Mouse (Mus musculus): Measurements from ENCODE around the gene Ddr2. TPM values are rescaled to one million over a fixed set of nuclear protein-coding genes. Genes with fewer than 3 reads are reported as not detected.

Ddr2 gene
- polyA plus RNA-seq, 1 experiment from 2014 or later, result 29.5 TPM

- ATAC-seq (ENCODE audit: low FRiP score, low TSS enrichment), result no peak
- Histone ChIP-seq H3K9me3 (ENCODE audit: control insufficient read depth, low read length) (no peaks in the 10 kb centered on the region), H3K27ac (ENCODE audit: low read depth, low read length) (no peak overlapping the region), H3K4me2 (replicated peaks; ENCODE audit: low read depth, low read length) (no peak overlapping the region), H3K4me3 (ENCODE audit: low read length) (no peak overlapping the region), H3K27me3 (ENCODE audit: control insufficient read depth, insufficient read depth, low read length) (no peaks in the 10 kb centered on the region), H3K36me3 (ENCODE audit: control insufficient read depth, insufficient read depth, low read length) (peaks cover 23% of the 10 kb centered on the region), H3K9ac (ENCODE audit: low read depth, low read length) (no peak overlapping the region), H3K4me1 (ENCODE audit: control insufficient read depth, insufficient read depth, low read length) (no peaks in the 10 kb centered on the region)
- 91% methylated on average over 4 of the region's 4 CpGs for WGBS
Measured at GRCm38 (mm10) chr1:169950651-169951050, 159.9 kb downstream of the Ddr2 start.

GRCm38 (mm10) chr1:169949981-169950380 lies 160.6 kb downstream of the Ddr2 start:
- Histone ChIP-seq H3K36me3 (ENCODE audit: control insufficient read depth, insufficient read depth, low read length) (peaks cover 20% of the 10 kb centered on the region), H3K9ac (ENCODE audit: low read depth, low read length) (no peak overlapping the region), H3K4me1 (ENCODE audit: control insufficient read depth, insufficient read depth, low read length) (no peaks in the 10 kb centered on the region), H3K9me3 (ENCODE audit: control insufficient read depth, low read length) (no peaks in the 10 kb centered on the region), H3K27me3 (ENCODE audit: control insufficient read depth, insufficient read depth, low read length) (no peaks in the 10 kb centered on the region), H3K4me3 (ENCODE audit: low read length) (no peak overlapping the region), H3K4me2 (replicated peaks; ENCODE audit: low read depth, low read length) (no peak overlapping the region), H3K27ac (ENCODE audit: low read depth, low read length) (no peak overlapping the region)
- 83% methylated on average over 7 of the region's 7 CpGs for WGBS
- ATAC-seq (ENCODE audit: low FRiP score, low TSS enrichment), result no peak

GRCm38 (mm10) chr1:169948866-169949265 lies 161.7 kb downstream of the Ddr2 start:
- Histone ChIP-seq H3K4me2 (replicated peaks; ENCODE audit: low read depth, low read length) (no peak overlapping the region), H3K4me3 (ENCODE audit: low read length) (no peak overlapping the region), H3K9ac (ENCODE audit: low read depth, low read length) (no peak overlapping the region), H3K27me3 (ENCODE audit: control insufficient read depth, insufficient read depth, low read length) (no peaks in the 10 kb centered on the region), H3K36me3 (ENCODE audit: control insufficient read depth, insufficient read depth, low read length) (peaks cover 15% of the 10 kb centered on the region), H3K27ac (ENCODE audit: low read depth, low read length) (no peak overlapping the region), H3K4me1 (ENCODE audit: control insufficient read depth, insufficient read depth, low read length) (no peaks in the 10 kb centered on the region), H3K9me3 (ENCODE audit: control insufficient read depth, low read length) (no peaks in the 10 kb centered on the region)
- ATAC-seq (ENCODE audit: low FRiP score, low TSS enrichment), result no peak
- 77% methylated on average over 7 of the region's 7 CpGs for WGBS

- H3K27ac ChIP-seq (ENCODE audit: low read depth, low read length), result no peak overlapping the region
- no peaks in the 10 kb centered on the region for H3K27me3 ChIP-seq (ENCODE audit: control insufficient read depth, insufficient read depth, low read length)
- H3K9me3 ChIP-seq (ENCODE audit: control insufficient read depth, low read length), result no peaks in the 10 kb centered on the region
- H3K4me1 ChIP-seq (ENCODE audit: control insufficient read depth, insufficient read depth, low read length), result no peaks in the 10 kb centered on the region
- H3K36me3 ChIP-seq (ENCODE audit: control insufficient read depth, insufficient read depth, low read length), result peaks cover 12% of the 10 kb centered on the region
- H3K4me3 ChIP-seq (ENCODE audit: low read length), result no peak overlapping the region
- no peak overlapping the region for H3K4me2 ChIP-seq (replicated peaks; ENCODE audit: low read depth, low read length)
- ATAC-seq (ENCODE audit: low FRiP score, low TSS enrichment), result no peak
- no peak overlapping the region for H3K9ac ChIP-seq (ENCODE audit: low read depth, low read length)
- WGBS, result 66% methylated on average over 7 of the region's 7 CpGs
Measured at GRCm38 (mm10) chr1:169948280-169948679, 162.3 kb downstream of the Ddr2 start.

GRCm38 (mm10) chr1:169947654-169948053 lies 162.9 kb downstream of the Ddr2 start:
- no peak overlapping the region for H3K4me2 ChIP-seq (replicated peaks; ENCODE audit: low read depth, low read length)

GRCm38 (mm10) chr1:169946004-169946403 lies 164.6 kb downstream of the Ddr2 start:
- H3K9me3 ChIP-seq (ENCODE audit: control insufficient read depth, low read length), result no peaks in the 10 kb centered on the region
- no peak overlapping the region for H3K27ac ChIP-seq (ENCODE audit: low read depth, low read length)
- no peak overlapping the region for H3K4me2 ChIP-seq (replicated peaks; ENCODE audit: low read depth, low read length)
- 74% methylated on average over 3 of the region's 3 CpGs for WGBS
- H3K27me3 ChIP-seq (ENCODE audit: control insufficient read depth, insufficient read depth, low read length), result no peaks in the 10 kb centered on the region
- no peak overlapping the region for H3K9ac ChIP-seq (ENCODE audit: low read depth, low read length)
- ATAC-seq (ENCODE audit: low FRiP score, low TSS enrichment), result no peak
- no peaks in the 10 kb centered on the region for H3K4me1 ChIP-seq (ENCODE audit: control insufficient read depth, insufficient read depth, low read length)
- H3K4me3 ChIP-seq (ENCODE audit: low read length), result no peak overlapping the region
- H3K36me3 ChIP-seq (ENCODE audit: control insufficient read depth, insufficient read depth, low read length), result no peaks in the 10 kb centered on the region

More at GRCm38 (mm10) chr1:169947654-169948053, 162.9 kb downstream of the Ddr2 start:
- Histone ChIP-seq H3K27ac (ENCODE audit: low read depth, low read length) (no peak overlapping the region), H3K4me1 (ENCODE audit: control insufficient read depth, insufficient read depth, low read length) (no peaks in the 10 kb centered on the region), H3K9ac (ENCODE audit: low read depth, low read length) (no peak overlapping the region), H3K27me3 (ENCODE audit: control insufficient read depth, insufficient read depth, low read length) (no peaks in the 10 kb centered on the region), H3K9me3 (ENCODE audit: control insufficient read depth, low read length) (no peaks in the 10 kb centered on the region), H3K4me3 (ENCODE audit: low read length) (no peak overlapping the region), H3K36me3 (ENCODE audit: control insufficient read depth, insufficient read depth, low read length) (peaks cover 7% of the 10 kb centered on the region)
- ATAC-seq (ENCODE audit: low FRiP score, low TSS enrichment), result no peak
- WGBS, result 82% methylated on average over 6 of the region's 6 CpGs

- Histone ChIP-seq H3K9me3 (ENCODE audit: control insufficient read depth, low read length) (no peaks in the 10 kb centered on the region), H3K4me3 (ENCODE audit: low read length) (no peak overlapping the region), H3K4me1 (ENCODE audit: control insufficient read depth, insufficient read depth, low read length) (no peaks in the 10 kb centered on the region), H3K27ac (ENCODE audit: low read depth, low read length) (no peak overlapping the region), H3K36me3 (ENCODE audit: control insufficient read depth, insufficient read depth, low read length) (no peaks in the 10 kb centered on the region), H3K27me3 (ENCODE audit: control insufficient read depth, insufficient read depth, low read length) (no peaks in the 10 kb centered on the region), H3K4me2 (replicated peaks; ENCODE audit: low read depth, low read length) (no peak overlapping the region), H3K9ac (ENCODE audit: low read depth, low read length) (no peak overlapping the region)
- ATAC-seq (ENCODE audit: low FRiP score, low TSS enrichment), result no peak
- 8% methylated on average over 2 of the region's 2 CpGs for WGBS
Measured at GRCm38 (mm10) chr1:169939345-169939744, 171.2 kb downstream of the Ddr2 start.

GRCm38 (mm10) chr1:169934005-169934725 lies 176.4 kb downstream of the Ddr2 start:
- H3K27ac ChIP-seq (ENCODE audit: low read depth, low read length), result no peak overlapping the region
- H3K4me2 ChIP-seq (replicated peaks; ENCODE audit: low read depth, low read length), result 0 out of 2 replicates have a peak overlapping the region, but pooled peaks have one; percentile 19
- no peak for ATAC-seq (ENCODE audit: low FRiP score, low TSS enrichment)
- no peak overlapping the region for H3K4me3 ChIP-seq (ENCODE audit: low read length)
- H3K27me3 ChIP-seq (ENCODE audit: control insufficient read depth, insufficient read depth, low read length), result no peaks in the 10 kb centered on the region; the same call in 1 of the 2 replicates
- no peaks in the 10 kb centered on the region for H3K36me3 ChIP-seq (ENCODE audit: control insufficient read depth, insufficient read depth, low read length)
- H3K4me1 ChIP-seq (ENCODE audit: control insufficient read depth, insufficient read depth, low read length), result no peaks in the 10 kb centered on the region
- H3K9ac ChIP-seq (ENCODE audit: low read depth, low read length), result no peak overlapping the region
- no peaks in the 10 kb centered on the region for H3K9me3 ChIP-seq (ENCODE audit: control insufficient read depth, low read length)
- WGBS, result 53% methylated on average over 16 of the region's 16 CpGs

GRCm38 (mm10) chr1:169932122-169932746 lies 178.3 kb downstream of the Ddr2 start:
- Histone ChIP-seq H3K4me1 (ENCODE audit: control insufficient read depth, insufficient read depth, low read length) (no peaks in the 10 kb centered on the region), H3K4me3 (ENCODE audit: low read length) (no peak overlapping the region), H3K27me3 (ENCODE audit: control insufficient read depth, insufficient read depth, low read length) (no peaks in the 10 kb centered on the region; the same call in 1 of the 2 replicates), H3K27ac (ENCODE audit: low read depth, low read length) (no peak overlapping the region), H3K36me3 (ENCODE audit: control insufficient read depth, insufficient read depth, low read length) (no peaks in the 10 kb centered on the region), H3K9me3 (ENCODE audit: control insufficient read depth, low read length) (no peaks in the 10 kb centered on the region), H3K4me2 (replicated peaks; ENCODE audit: low read depth, low read length) (no peak overlapping the region), H3K9ac (ENCODE audit: low read depth, low read length) (no peak overlapping the region)
- ATAC-seq (ENCODE audit: low FRiP score, low TSS enrichment), result no peak
- WGBS, result 76% methylated on average over 7 of the region's 7 CpGs
